ENCODE assay signal across 14 mouse cellular contexts in genomic region chr13:46216954-46217838, GRCm38 (mm10). TPM values are rescaled to one million over a fixed set of nuclear protein-coding genes. Genes with fewer than 3 reads are reported as not detected.
DNase-seq lines count a peak whose midpoint lies in the region; ATAC-seq and TF ChIP-seq lines count a peak whose summit lies in the region.
"Had no signal": no experiment of that assay in that cellular context is flagged by ENCODE, and none has a peak within 500 bp of the region (broad histone marks: within the 10 kb centered on the region; RNA-seq: fewer than 3 reads in every experiment).

No protein-coding gene starts in this region.

- H3K4me2 ChIP-seq in midbrain, embryonic 14.5 days (ENCODE audit: low read length) = peak overlapping the region; percentile 51
- H3K4me2 ChIP-seq in forebrain, postnatal 0 days (ENCODE audit: low read depth) = peak overlapping the region; percentile 76
- peak overlapping the region; percentile 48 for H3K4me2 ChIP-seq in neural tube, embryonic 15.5 days
- H3K4me2 ChIP-seq: neural tube, embryonic 12.5 days had no signal

- no peak for ATAC-seq in midbrain, embryonic 14.5 days (ENCODE audit: low FRiP score, low TSS enrichment)
- no peak for ATAC-seq in forebrain, postnatal 0 days
- no peak for ATAC-seq in neural tube, embryonic 15.5 days (ENCODE audit: low FRiP score)

- peaks cover 12% of the 10 kb centered on the region; the same call in 1 of the 2 replicates for H3K4me1 ChIP-seq in midbrain, embryonic 14.5 days (ENCODE audit: control insufficient read depth, insufficient read depth, low read length)
- H3K4me1 ChIP-seq in midbrain, embryonic 10.5 days = peaks cover 13% of the 10 kb centered on the region
- H3K4me1 ChIP-seq in forebrain, postnatal 0 days (ENCODE audit: insufficient read depth) = peaks cover 17% of the 10 kb centered on the region; the same call in 1 of the 2 replicates
- H3K4me1 ChIP-seq in neural tube, embryonic 15.5 days = peaks cover 28% of the 10 kb centered on the region
- H3K4me1 ChIP-seq in lung, adult 2 months (ENCODE audit: control insufficient read depth, insufficient read depth, low read length) = no peaks in the 10 kb centered on the region
- H3K4me1 ChIP-seq: megakaryocyte, embryonic 14.5 days; neural tube, embryonic 12.5 days had no signal

- H3K9ac ChIP-seq in midbrain, embryonic 14.5 days (replicated peaks; ENCODE audit: low read length) = no peak overlapping the region
- H3K9ac ChIP-seq in forebrain, postnatal 0 days = 0 out of 2 replicates have a peak overlapping the region, but pooled peaks have one; percentile 47
- H3K9ac ChIP-seq in neural tube, embryonic 15.5 days (replicated peaks) = no peak overlapping the region
- H3K9ac ChIP-seq: neural tube, embryonic 12.5 days had no signal

- 55% methylated on average over 9 of the region's 9 CpGs for WGBS in midbrain, embryonic 14.5 days
- 79% methylated on average over 9 of the region's 9 CpGs for WGBS in midbrain, embryonic 10.5 days
- 39% methylated on average over 9 of the region's 9 CpGs for WGBS in forebrain, postnatal 0 days
- 51% methylated on average over 9 of the region's 9 CpGs for WGBS in neural tube, embryonic 15.5 days
- WGBS in lung, adult 2 months = 73% methylated on average over 9 of the region's 9 CpGs

- no peaks in the 10 kb centered on the region for H3K27me3 ChIP-seq in midbrain, embryonic 14.5 days (ENCODE audit: control insufficient read depth, insufficient read depth, low read length)
- H3K27me3 ChIP-seq in midbrain, embryonic 10.5 days (ENCODE audit: low read depth, poor library complexity, severe bottlenecking) = no peaks in the 10 kb centered on the region
- no peaks in the 10 kb centered on the region for H3K27me3 ChIP-seq in forebrain, postnatal 0 days (ENCODE audit: insufficient read depth, low read length)
- no peaks in the 10 kb centered on the region for H3K27me3 ChIP-seq in neural tube, embryonic 15.5 days (replicated peaks)
- H3K27me3 ChIP-seq: neural tube, embryonic 12.5 days had no signal

- intact Hi-C loops in gastrocnemius, postnatal 36 days (cut with DNase I) = no loop called here

- peak overlapping the region; percentile 67; the same call in 1 of the 2 replicates for H3K27ac ChIP-seq in midbrain, embryonic 14.5 days (replicated peaks; ENCODE audit: low read depth, low read length)
- H3K27ac ChIP-seq in midbrain, embryonic 10.5 days (replicated peaks) = no peak overlapping the region
- no peak overlapping the region for H3K27ac ChIP-seq in forebrain, postnatal 0 days (ENCODE audit: low read depth, low read length)
- no peak overlapping the region for H3K27ac ChIP-seq in neural tube, embryonic 15.5 days (replicated peaks)
- H3K27ac ChIP-seq: heart, adult 2 months; neural tube, embryonic 12.5 days had no signal

- peak; percentile 23 for DNase-seq in embryo, embryonic 10 days (ENCODE audit: low spot score)
- DNase-seq in embryo, embryonic 9.5 days (ENCODE audit: extremely low spot score) = no peak
- DNase-seq in midbrain, embryonic 14.5 days = peak; percentile 35
- DNase-seq in midbrain, embryonic 10.5 days (ENCODE audit: low spot score) = no peak
- DNase-seq in forebrain, postnatal 0 days = no peak
- no peak for DNase-seq in gastrocnemius, postnatal 36 days
- DNase-seq in lung, adult 2 months = no peak
- DNase-seq: lung, adult 18-20 months; thymus, postnatal 14 days had no signal

- no peaks in the 10 kb centered on the region for H3K36me3 ChIP-seq in midbrain, embryonic 14.5 days (ENCODE audit: control insufficient read depth, insufficient read depth, low read length)
- no peaks in the 10 kb centered on the region for H3K36me3 ChIP-seq in midbrain, embryonic 10.5 days
- H3K36me3 ChIP-seq in forebrain, postnatal 0 days (ENCODE audit: insufficient read depth) = no peaks in the 10 kb centered on the region
- no peaks in the 10 kb centered on the region for H3K36me3 ChIP-seq in neural tube, embryonic 15.5 days
- H3K36me3 ChIP-seq: neural tube, embryonic 12.5 days had no signal

- H3K9me3 ChIP-seq in midbrain, embryonic 14.5 days (ENCODE audit: control insufficient read depth, low read length) = no peaks in the 10 kb centered on the region
- H3K9me3 ChIP-seq in midbrain, embryonic 10.5 days (replicated peaks) = no peaks in the 10 kb centered on the region
- no peaks in the 10 kb centered on the region for H3K9me3 ChIP-seq in forebrain, postnatal 0 days (ENCODE audit: low read length)
- no peaks in the 10 kb centered on the region for H3K9me3 ChIP-seq in neural tube, embryonic 15.5 days (replicated peaks)
- H3K9me3 ChIP-seq: neural tube, embryonic 12.5 days had no signal

- TF ChIP-seq POLR2A in lung, adult 2 months (IDR thresholded peaks at IDR 0.05; ENCODE audit: borderline replicate concordance, extremely low read depth, low read depth, low read length) = no peak

- no peak for TF ChIP-seq CTCF in forebrain, postnatal 0 days (IDR thresholded peaks at IDR 0.05; ENCODE audit: low read depth)
- TF ChIP-seq CTCF in lung, adult 2 months (IDR thresholded peaks at IDR 0.05; ENCODE audit: insufficient read depth, low read length) = no peak

- H3K4me3 ChIP-seq in midbrain, embryonic 14.5 days (replicated peaks; ENCODE audit: low read depth, low read length) = 0 out of 2 replicates have a peak overlapping the region, but pooled peaks have one; percentile 12
- no peak overlapping the region for H3K4me3 ChIP-seq in midbrain, embryonic 10.5 days
- H3K4me3 ChIP-seq in forebrain, postnatal 0 days (ENCODE audit: low read depth, low read length) = 0 out of 2 replicates have a peak overlapping the region, but pooled peaks have one; percentile 39
- peak overlapping the region; percentile 8; the same call in 1 of the 2 replicates for H3K4me3 ChIP-seq in neural tube, embryonic 15.5 days (replicated peaks)
- H3K4me3 ChIP-seq in lung, adult 2 months (replicated peaks; ENCODE audit: extremely low read depth, low read depth, low read length) = no peak overlapping the region
- H3K4me3 ChIP-seq: heart, adult 2 months; megakaryocyte, embryonic 14.5 days; neural tube, embryonic 12.5 days had no signal

RNA-seq across cellular contexts. Expression of gene Stmnd1, which starts 56.3 kb away (rescaled TPM):
- not detected in 2 replicates for polyA plus RNA-seq in midbrain, embryonic 14.5 days (2014; fragmentation: Nextera tagmentation; extraction: Ambion mirVana)
- not detected in 2 replicates for polyA plus RNA-seq in midbrain, embryonic 10.5 days (2016; fragmentation: Nextera tagmentation; extraction: Ambion mirVana)
- not detected in 2 replicates for total RNA-seq in forebrain, postnatal 0 days (2014; rRNA removed)
- polyA plus RNA-seq in forebrain, postnatal 0 days (2015; fragmentation: Nextera tagmentation; extraction: Ambion mirVana) = 0.28 TPM in 1 of 2 replicates, not detected in the other
- polyA plus RNA-seq in neural tube, embryonic 15.5 days (2015; fragmentation: Nextera tagmentation; extraction: Ambion mirVana) = 0.31 and 0.33 TPM in 2 replicates
- total RNA-seq in gastrocnemius, postnatal 36 days (2021) = under 1 TPM in 1 of 2 experiments, not detected in 1; 0.30 TPM
- polyA plus RNA-seq in lung, adult 2 months (2012; rRNA removed) = 1.3 and 2.4 TPM in 2 replicates
- total RNA-seq: left cerebral cortex, postnatal 10 days had no signal
- polyA plus RNA-seq: neural tube, embryonic 12.5 days had no signal

Comparison
In these comparisons a context has a peak if more than half of its experiments do, and no peak if none do; other contexts are left out.
1. DNase-seq: peak in embryo, embryonic 10 days (single experiment) and midbrain, embryonic 14.5 days (single experiment); none in embryo, embryonic 9.5 days (single experiment), midbrain, embryonic 10.5 days (single experiment), forebrain, postnatal 0 days (single experiment), gastrocnemius, postnatal 36 days (0 of 2) and lung, adult 2 months (single experiment).
2. H3K4me3 ChIP-seq: peak in midbrain, embryonic 14.5 days (single experiment), forebrain, postnatal 0 days (single experiment) and neural tube, embryonic 15.5 days (single experiment); none in midbrain, embryonic 10.5 days (single experiment) and lung, adult 2 months (single experiment).
3. Peak in every context shown above with its lines, with median percentiles within 50 percentile points of each other: H3K4me2 ChIP-seq.